Mouse (Mus musculus) ovary, adult 10 weeks (tissue): ENCODE results near the gene Gm9602. TPM values are rescaled to one million over a fixed set of nuclear protein-coding genes. Genes with fewer than 3 reads are reported as not detected.

ENCODE experiments used
- polyA plus RNA-seq: library from polyadenylated mRNA; stranded (reverse); fragments of 350-450 nt; fragmentation: Illumina TruSeq; extraction: RNeasy Lipid Tissue Mini Kit (QIAGEN cat#74804); gene quantifications from one replicate; pipeline ENCODE4 v1.2.3, GENCODE M21; 2014

Gene Gm9602
- not detected for polyA plus RNA-seq

DNA sequence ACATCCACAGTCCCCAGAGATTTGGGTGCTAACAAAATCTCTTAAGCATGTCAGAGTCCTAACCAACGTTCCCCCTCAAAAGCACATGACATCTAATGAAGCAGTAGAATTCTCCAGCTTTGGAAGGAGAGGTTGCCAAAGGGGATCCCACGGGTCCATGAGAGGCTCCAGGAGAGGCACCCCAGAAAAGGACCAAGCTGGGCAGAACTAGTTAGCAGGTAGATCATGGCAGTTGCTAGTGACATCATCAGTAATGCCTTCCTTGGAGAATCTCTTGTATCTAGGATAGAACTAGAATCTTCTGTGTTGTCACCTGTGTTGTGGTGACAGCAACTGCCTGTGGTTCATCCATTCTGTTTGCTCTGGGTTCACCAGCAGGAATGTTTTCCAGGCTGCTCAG lies at the start of gene Gm9602:
TSS of gene Gm9602 (plus strand) at position 301 of the 400 bp plus-strand sequence.

Other genes starting within 250 kb of the Gm9602 start
- not detected for gene Gm3047, start 220.9 kb upstream of the Gm9602 start, polyA plus RNA-seq
- gene Gm8159, start 144.0 kb upstream of the Gm9602 start, polyA plus RNA-seq, result not detected
- gene Gm3239, start 112.1 kb upstream of the Gm9602 start, polyA plus RNA-seq, result not detected
- gene Gm7876, start 67.1 kb upstream of the Gm9602 start, polyA plus RNA-seq, result not detected
- not detected for gene Gm3252, start 49.6 kb upstream of the Gm9602 start, polyA plus RNA-seq
- gene Gm3269, start 61.8 kb downstream of the Gm9602 start, polyA plus RNA-seq, result not detected
- not detected for gene Gm3264, start 79.2 kb downstream of the Gm9602 start, polyA plus RNA-seq
- gene Gm3278, start 116.1 kb downstream of the Gm9602 start, polyA plus RNA-seq, result not detected
- not detected for gene Gm8297, start 207.6 kb downstream of the Gm9602 start, polyA plus RNA-seq
- not detected for gene Gm3298, start 239.6 kb downstream of the Gm9602 start, polyA plus RNA-seq